Mouse (Mus musculus): ENCODE data around the gene Mast1.
"Not testable (repeated sequence)": the region's sequence is repeated elsewhere in the genome, so short reads cannot be mapped to it uniquely, and the experiment has no call there.

The Mast1 gene

DNA sequence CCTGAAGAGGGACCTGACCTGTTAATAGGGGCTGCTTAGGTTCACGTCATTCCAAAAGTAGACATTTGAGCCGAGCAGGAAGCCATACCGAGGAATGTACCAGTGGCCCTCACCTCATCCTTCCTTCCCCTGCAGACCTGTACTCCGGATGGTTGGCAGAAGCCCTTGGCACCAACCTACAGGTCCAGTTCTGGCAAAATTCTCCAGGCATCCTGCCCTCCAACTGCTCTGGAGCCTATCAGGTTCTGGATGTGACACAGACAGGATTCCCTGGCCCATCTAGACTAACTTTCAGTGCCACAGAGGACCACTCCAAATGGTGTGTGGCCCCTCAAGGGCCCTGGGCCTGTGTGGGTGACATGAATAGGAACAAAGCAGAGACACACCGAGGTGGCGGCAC, 26.6 kb downstream of the Mast1 start:
- DNase-seq (ENCODE audit: low spot score): no peak

DNA sequence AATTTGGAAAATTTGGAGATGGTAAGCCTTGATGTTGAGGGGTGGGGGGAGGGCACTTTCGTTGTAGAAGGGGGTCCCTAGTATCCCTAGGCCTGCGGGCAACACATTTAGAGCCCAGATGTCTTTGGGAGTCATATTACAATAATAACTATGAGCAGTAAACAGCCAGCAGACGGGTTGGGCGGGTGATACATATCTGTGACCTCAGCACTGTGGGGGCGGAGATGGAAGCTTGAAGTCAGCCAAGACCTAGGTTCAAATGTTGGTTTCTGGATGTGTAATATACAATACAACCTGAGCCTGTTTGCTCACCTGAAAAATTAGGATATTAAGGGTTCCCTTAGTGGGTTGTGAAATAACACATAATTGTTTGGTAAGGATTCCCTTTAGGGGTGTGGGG, 27.2 kb downstream of the Mast1 start:
- peak; percentile 68 for DNase-seq (ENCODE audit: low spot score)

GRCm38 (mm10) chr8:84909162-84909767, 27.9 kb downstream of the Mast1 start:
- no peak for DNase-seq (ENCODE audit: low spot score)

GRCm38 (mm10) chr8:84908421-84909161, 28.6 kb downstream of the Mast1 start, which contains the start of gene Dnase2a:
Dnase2a (plus strand) TSS chr8:84908560.
- peak; percentile 98 for DNase-seq (ENCODE audit: low spot score)

GRCm38 (mm10) chr8:84907979-84908378, 29.2 kb downstream of the Mast1 start:
- not testable (repeated sequence) for DNase-seq (ENCODE audit: low spot score)

DNA sequence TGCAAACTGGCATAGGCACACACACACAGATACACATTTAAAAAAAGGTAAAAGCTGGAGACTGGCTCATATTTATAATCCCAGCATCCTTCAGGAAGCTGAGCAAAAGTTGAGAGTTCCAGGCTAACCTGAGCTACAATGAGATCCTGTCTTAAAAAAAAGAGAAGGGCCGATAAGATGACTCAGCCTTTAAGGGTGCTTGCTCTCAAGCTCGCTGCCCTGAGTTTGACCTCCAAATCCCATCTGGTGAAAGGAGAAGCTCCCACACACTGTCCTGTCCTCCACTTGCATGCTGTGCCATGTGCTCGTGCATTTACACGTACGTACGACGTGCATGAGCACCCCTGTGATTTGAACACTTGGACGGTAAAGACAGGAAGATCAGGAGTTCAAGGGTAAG, 29.7 kb downstream of the Mast1 start:
- DNase-seq (ENCODE audit: low spot score): no peak

GRCm38 (mm10) chr8:84907037-84907436, 30.1 kb downstream of the Mast1 start:
- no peak for DNase-seq (ENCODE audit: low spot score)

- no peak for DNase-seq (ENCODE audit: low spot score)
Measured at GRCm38 (mm10) chr8:84904351-84904750, 32.8 kb downstream of the Mast1 start.

DNA sequence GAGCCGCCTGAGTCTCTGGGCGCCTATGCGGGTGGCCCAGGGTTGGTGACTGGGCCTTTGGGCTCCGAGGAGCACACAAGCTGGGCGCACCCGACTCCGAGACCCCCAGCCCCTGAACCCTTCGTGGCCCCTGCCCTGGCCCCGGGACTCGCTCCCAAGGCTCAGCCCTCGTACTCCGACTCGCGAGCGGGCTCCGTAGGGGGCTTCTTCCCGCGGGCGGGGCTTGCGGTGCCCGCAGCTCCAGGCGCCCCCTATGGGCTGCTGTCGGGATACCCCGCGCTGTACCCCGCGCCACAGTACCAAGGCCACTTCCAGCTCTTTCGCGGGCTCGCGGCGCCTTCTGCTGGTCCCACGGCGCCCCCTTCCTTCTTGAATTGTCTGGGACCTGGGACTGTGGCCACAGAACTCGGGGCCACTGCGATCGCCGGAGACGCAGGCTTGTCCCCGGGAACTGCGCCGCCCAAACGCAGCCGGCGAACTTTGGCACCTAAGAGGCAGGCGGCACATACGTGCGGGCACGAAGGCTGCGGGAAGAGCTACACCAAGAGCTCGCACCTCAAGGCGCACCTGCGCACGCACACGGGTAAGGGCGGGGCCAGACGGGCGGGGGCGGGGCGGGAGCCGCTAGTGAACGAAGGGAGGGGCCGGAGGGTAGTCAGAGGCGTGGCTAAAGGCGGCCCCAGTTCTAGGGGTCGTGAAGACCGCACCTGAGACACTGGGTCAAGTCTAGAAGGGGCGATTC, 34.1 kb downstream of the Mast1 start:
- DNase-seq (ENCODE audit: low spot score): peak; percentile 81

DNA sequence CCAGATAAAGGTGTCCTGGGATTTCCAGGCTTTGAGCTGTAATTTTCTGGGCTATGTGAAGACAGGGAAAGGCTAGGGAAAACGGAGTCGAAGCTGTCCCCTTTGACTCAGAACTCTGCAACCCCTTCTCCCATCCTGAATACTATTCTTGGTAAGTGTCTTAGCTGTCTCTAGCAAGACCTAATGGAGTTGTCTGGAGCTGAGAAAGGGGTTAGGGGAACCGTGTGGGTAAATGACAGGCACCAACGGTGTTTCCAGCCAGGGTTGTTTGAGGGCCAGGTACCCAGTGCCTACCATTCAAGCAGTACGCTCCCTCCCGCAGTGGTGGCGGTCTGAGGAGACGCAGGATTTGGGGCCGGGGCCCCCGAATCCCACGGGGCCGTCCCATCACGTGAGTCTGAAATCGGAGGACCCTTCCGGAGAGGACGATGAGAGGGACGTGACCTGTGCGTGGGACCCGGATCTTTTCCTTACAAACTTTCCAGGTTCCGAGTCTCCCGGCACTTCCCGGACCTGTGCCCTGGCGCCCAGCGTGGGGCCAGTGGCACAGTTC, 34.7 kb downstream of the Mast1 start:
- no peak for DNase-seq (ENCODE audit: low spot score)

DNA sequence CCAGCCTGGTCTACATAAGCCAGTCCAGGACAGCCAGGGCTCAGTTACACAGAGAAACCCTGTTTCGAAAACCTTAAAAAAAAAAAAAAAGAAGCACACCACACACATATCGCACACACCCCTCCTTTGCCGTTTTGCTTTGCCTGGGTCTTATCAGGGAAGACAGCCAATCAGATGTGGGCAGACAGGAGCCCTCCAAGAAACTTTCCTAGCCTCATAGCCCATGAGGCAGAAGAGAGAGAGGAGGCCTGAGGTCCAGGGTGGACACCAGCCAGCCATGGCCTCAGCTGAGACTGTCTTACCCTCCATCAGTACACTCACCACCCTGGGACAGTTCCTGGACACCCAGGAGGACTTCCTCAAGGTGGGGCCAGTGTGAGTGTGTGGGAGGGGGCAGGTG, 35.4 kb downstream of the Mast1 start, which contains the start of gene Klf1:
TSS of gene Klf1 (plus strand) at position 177 of the 400 bp plus-strand sequence.
- DNase-seq (ENCODE audit: low spot score): peak; percentile 89

DNA sequence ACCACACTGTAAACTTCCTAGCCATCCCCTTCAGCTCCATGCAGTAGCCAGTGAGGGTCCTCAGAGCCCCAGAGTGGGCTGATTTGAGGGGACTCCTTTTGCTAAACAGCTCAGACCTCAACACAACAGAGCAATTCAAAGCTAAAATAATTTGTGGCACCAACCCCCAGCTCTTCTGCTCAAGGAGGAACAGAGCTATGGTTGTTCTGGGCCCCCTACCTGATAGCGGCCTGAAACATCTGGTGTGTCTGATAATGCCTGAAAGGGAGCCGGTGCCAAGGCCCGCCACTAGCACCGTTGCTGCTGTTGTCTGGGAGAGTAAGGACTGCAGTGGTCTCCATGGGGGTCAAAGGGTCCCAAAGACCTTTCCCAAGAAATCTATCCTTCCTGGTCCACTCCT, 36.1 kb downstream of the Mast1 start:
- DNase-seq (ENCODE audit: low spot score): peak; percentile 87

GRCm38 (mm10) chr8:84895963-84896362, 41.2 kb downstream of the Mast1 start:
- DNase-seq (ENCODE audit: low spot score): no peak

DNA sequence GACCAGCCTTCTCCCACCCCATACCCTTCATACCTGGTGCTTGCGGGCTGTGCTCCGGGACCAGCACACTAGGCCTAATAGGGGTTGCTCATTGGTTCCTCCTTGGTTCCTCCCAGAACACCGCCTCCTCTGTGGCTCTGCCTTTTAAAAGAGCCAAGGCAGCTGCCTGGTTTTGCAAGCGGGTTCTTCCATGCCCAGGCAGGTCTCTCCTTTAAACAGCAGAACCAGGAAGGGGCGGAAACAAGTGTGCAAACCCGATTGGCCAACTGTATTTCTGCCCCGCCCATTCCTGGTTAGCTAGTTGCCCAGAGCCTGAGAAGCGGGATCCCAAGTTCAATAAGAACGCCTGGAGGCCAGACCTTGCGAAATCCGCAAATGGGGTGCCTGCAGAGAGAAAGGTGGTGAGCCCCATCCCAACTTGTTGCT, 43.4 kb downstream of the Mast1 start, which contains the start of gene Gcdh:
TSS of gene Gcdh (minus strand) at position 213 of the 426 bp plus-strand sequence.
- DNase-seq (ENCODE audit: low spot score): peak; percentile 95

DNA sequence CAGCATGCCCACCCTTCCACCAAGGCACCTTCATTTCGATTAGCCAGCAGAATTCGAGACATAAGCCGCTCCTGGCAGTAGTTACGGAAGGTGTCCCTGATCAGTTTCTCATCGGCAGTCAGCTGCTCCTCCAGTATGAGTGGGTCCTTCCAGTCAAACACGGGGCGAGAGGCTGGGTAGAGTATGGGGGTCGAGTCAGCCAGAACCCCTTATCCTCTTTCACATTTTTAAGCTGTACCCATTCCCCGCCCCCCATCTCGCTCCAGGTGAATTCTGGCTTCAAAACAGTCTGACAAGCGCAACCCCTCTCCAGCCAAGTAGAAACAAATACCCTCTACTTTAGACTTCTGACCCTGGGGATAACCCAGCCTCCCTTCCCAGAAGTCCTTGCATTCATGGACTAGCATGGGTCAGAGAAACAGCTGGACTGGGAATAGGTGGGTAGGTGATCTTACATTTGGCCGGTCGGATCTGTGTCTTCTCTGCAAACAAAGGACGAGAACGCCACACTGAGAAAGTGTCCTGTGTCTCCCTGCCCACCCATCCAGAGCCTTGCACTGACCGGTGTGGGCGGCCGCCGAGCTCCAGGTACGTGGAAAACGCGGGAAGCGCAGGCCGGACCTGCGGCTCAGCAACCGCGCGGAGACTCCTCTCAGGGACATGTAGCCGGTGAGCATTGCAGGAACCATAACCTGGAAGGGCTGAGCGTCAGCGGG, 44.0 kb downstream of the Mast1 start:
- DNase-seq (ENCODE audit: low spot score): no peak

- DNase-seq (ENCODE audit: low spot score): no peak
Measured at GRCm38 (mm10) chr8:84889141-84889540, 48.0 kb downstream of the Mast1 start.

- no peak for DNase-seq (ENCODE audit: low spot score)
Measured at GRCm38 (mm10) chr8:84888280-84888679, 48.9 kb downstream of the Mast1 start.

DNA sequence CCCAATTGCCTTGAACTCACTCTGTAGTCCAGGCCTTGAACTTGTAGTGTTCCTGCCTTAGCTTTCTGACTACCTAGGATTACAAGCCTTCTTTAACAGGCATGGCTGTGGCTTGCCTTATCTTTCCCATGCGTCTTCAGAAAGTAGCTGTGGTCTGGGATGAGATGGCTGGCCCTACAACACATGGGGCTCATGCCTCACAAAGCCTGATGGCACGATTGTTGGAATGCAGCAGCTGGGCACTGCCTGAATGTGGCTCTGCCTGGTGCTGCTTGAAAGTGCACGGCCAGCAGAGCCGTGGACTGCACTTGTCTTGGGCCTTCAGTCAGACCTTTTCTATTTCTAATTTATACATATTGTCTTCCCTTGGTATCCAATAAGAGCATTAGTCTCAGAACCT, 52.4 kb downstream of the Mast1 start:
- DNase-seq (ENCODE audit: low spot score): no peak

DNA sequence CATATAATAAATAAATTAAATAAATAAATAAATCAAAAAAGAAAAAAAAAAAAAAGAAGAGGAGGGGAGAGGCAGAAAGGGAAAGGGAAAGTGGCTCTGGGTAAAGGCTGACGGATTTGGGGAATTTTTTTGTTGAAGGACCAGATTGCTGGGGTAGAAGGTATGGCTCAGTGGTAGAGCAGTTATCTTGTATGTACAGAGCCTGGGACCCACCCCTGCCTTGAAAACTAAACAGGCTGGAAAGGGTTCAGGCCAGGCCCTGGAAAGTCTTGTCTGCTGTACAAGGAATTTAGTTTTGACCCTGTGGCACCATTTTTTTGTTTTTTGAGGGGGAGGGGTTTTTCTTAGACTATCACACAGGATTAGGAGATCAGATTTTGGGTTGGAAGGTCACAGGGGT, 58.2 kb downstream of the Mast1 start:
- no peak for DNase-seq (ENCODE audit: low spot score)

- DNase-seq (ENCODE audit: low spot score): no peak
Measured at GRCm38 (mm10) chr8:84877297-84878035, 59.7 kb downstream of the Mast1 start.

- DNase-seq (ENCODE audit: low spot score): no peak
Measured at GRCm38 (mm10) chr8:84874339-84874738, 62.8 kb downstream of the Mast1 start.

Data from c-Kit-positive CD71-positive TER-119-positive erythroid progenitor cells, embryonic 14.5 days (primary cell).